Mouse (Mus musculus) CH12.LX (cell line): Measurements from ENCODE around the gene Gsg1l. TPM values are rescaled to one million over a fixed set of nuclear protein-coding genes. Genes with fewer than 3 reads are reported as not detected.

Source experiments
- DNase-seq: peaks from one replicate; pipeline ENCODE4 v3.0.0-alpha.2; 2013; ENCODE audit errors: extremely low read depth
- H3K27ac ChIP-seq: 2 replicates; pipeline ENCODE4 v1.5.1; 2012; ENCODE audit warnings: low read depth, mild to moderate bottlenecking, control low read depth, moderate library complexity; ENCODE audit not compliant: insufficient read depth
- H3K27me3 ChIP-seq: replicated peaks from 2 replicates; pipeline ENCODE3; 2012; ENCODE audit warnings: inconsistent platforms
- H3K36me3 ChIP-seq, 2 experiments: replicated peaks in 1 of 2; 2 replicates each; pipeline versions ENCODE3 to v1.6.1; 2012; ENCODE audit warnings: inconsistent platforms in 1 of 2, low read length in 1 of 2, mild to moderate bottlenecking in 1 of 2, mixed read lengths in 1 of 2, moderate library complexity in 1 of 2; ENCODE audit not compliant: control insufficient read depth in 1 of 2, insufficient read depth in 1 of 2
- H3K4me1 ChIP-seq, 2 experiments: 2 replicates each; pipeline ENCODE4 v1.6.1; 2012; ENCODE audit warnings: inconsistent platforms in 1 of 2, moderate library complexity in 1 of 2; ENCODE audit not compliant: insufficient read depth in 2 of 2, control insufficient read depth in 1 of 2
- H3K4me2 ChIP-seq: 2 replicates; pipeline ENCODE4 v1.6.1; 2012; ENCODE audit warnings: low read depth, mild to moderate bottlenecking, control low read depth; ENCODE audit not compliant: poor library complexity, insufficient read depth, severe bottlenecking
- H3K4me3 ChIP-seq, 3 experiments: fragments of 150-350 bp in 1 of 3; sonication (generic) in 1 of 3; replicated peaks in 1 of 3; 2 replicates each; pipeline versions ENCODE3 to v1.5.1; 2011 to 2012; ENCODE audit warnings: low read depth in 2 of 3, low read length in 2 of 3, mild to moderate bottlenecking in 2 of 3, moderate library complexity in 2 of 3, control low read depth in 1 of 3, improper control_type of control experiment in 1 of 3, inconsistent platforms in 1 of 3, mixed read lengths in 1 of 3; ENCODE audit not compliant: poor library complexity in 1 of 3
- H3K79me2 ChIP-seq: replicated peaks from 2 replicates; pipeline ENCODE4 v1.6.1; 2012; ENCODE audit warnings: mild to moderate bottlenecking, moderate library complexity; ENCODE audit not compliant: control insufficient read depth, poor library complexity, insufficient read depth, severe bottlenecking; ENCODE audit errors: extremely low read depth
- H3K9ac ChIP-seq: 2 replicates; pipeline ENCODE4 v1.6.1; 2012; ENCODE audit warnings: low read depth, mild to moderate bottlenecking, control low read depth, moderate library complexity; ENCODE audit not compliant: insufficient read depth
- H3K9me3 ChIP-seq: replicated peaks from 2 replicates; pipeline ENCODE3; 2012; ENCODE audit warnings: low read length, inconsistent platforms, mixed read lengths
- ETS1 ChIP-seq: conservative IDR thresholded peaks from 2 replicates; pipeline ENCODE4 v1.6.1; 2012; ENCODE audit warnings: low read depth, mild to moderate bottlenecking, inconsistent platforms, low read length, improper control_type of control experiment, moderate library complexity
- GABPA ChIP-seq: IDR thresholded peaks from 2 replicates; pipeline ENCODE4 v1.6.1; 2012; ENCODE audit warnings: low read depth, low read length, improper control_type of control experiment, inconsistent platforms; ENCODE audit not compliant: insufficient replicate concordance
- IRF4 ChIP-seq: IDR thresholded peaks from 2 replicates; pipeline ENCODE4 v1.6.1; 2014; ENCODE audit warnings: low read depth, mild to moderate bottlenecking, inconsistent platforms, low read length, improper control_type of control experiment
- MAFK ChIP-seq: IDR thresholded peaks from 2 replicates; pipeline ENCODE4 v1.6.1; 2011; ENCODE audit warnings: low read length, improper control_type of control experiment; ENCODE audit not compliant: insufficient replicate concordance
- MAX ChIP-seq: IDR thresholded peaks from 2 replicates; pipeline ENCODE4 v1.6.1; 2011; ENCODE audit warnings: low read length, improper control_type of control experiment
- MAZ ChIP-seq: IDR thresholded peaks from 2 replicates; pipeline ENCODE4 v1.6.1; 2012; ENCODE audit warnings: low read depth, mild to moderate bottlenecking, inconsistent platforms, low read length, improper control_type of control experiment, moderate library complexity
- MXI1 ChIP-seq: IDR thresholded peaks from 2 replicates; pipeline ENCODE4 v1.6.1; 2011; ENCODE audit warnings: mild to moderate bottlenecking, low read depth, low read length, improper control_type of control experiment
- MYC ChIP-seq: IDR thresholded peaks from 2 replicates; pipeline ENCODE4 v1.6.1; 2011; ENCODE audit warnings: low read depth, mild to moderate bottlenecking, improper control_type of control experiment, low read length
- NRF1 ChIP-seq: IDR thresholded peaks from 2 replicates; pipeline ENCODE4 v1.6.1; 2014; ENCODE audit warnings: low read depth, mild to moderate bottlenecking, inconsistent platforms, low read length, improper control_type of control experiment, moderate library complexity
- RAD21 ChIP-seq: IDR thresholded peaks from 2 replicates; pipeline ENCODE4 v1.6.1; 2011; ENCODE audit warnings: low read depth, mild to moderate bottlenecking, low read length, improper control_type of control experiment, moderate library complexity
- SIN3A ChIP-seq: IDR thresholded peaks from 2 replicates; pipeline ENCODE4 v1.6.1; 2012; ENCODE audit warnings: low read length, improper control_type of control experiment, inconsistent platforms
- SMC3 ChIP-seq: IDR thresholded peaks from 2 replicates; pipeline ENCODE4 v1.6.1; 2011; ENCODE audit warnings: low read depth, low read length, improper control_type of control experiment
- UBTF ChIP-seq: IDR thresholded peaks from 2 replicates; pipeline ENCODE4 v1.6.1; 2012; ENCODE audit warnings: low read depth, mild to moderate bottlenecking, inconsistent platforms, low read length, improper control_type of control experiment, moderate library complexity
- USF1 ChIP-seq: IDR thresholded peaks from 2 replicates; pipeline ENCODE4 v1.6.1; 2014; ENCODE audit warnings: low read depth, mild to moderate bottlenecking, inconsistent platforms, low read length, improper control_type of control experiment
- USF2 ChIP-seq: conservative IDR thresholded peaks from 2 replicates; pipeline ENCODE4 v1.6.1; 2011; ENCODE audit warnings: low read depth, low read length, improper control_type of control experiment
- ZKSCAN1 ChIP-seq: IDR thresholded peaks from 2 replicates; pipeline ENCODE4 v1.6.1; 2012; ENCODE audit warnings: low read depth, inconsistent platforms, low read length, improper control_type of control experiment, borderline replicate concordance
- dilution Hi-C: fragments of 300-500 bp; cut with MboI; formaldehyde crosslinking; loops from 2 replicates; pipeline ENCODE4 v1.14.3; 2020; ENCODE audit warnings: low sequenced_read_pairs; ENCODE audit not compliant: extremely low pct_unique_long_range_greater_than_20kb, extremely low pct_ligation_motif_present
- in situ Hi-C: fragments of 300-500 bp; cut with MboI; formaldehyde crosslinking; loops from 3 replicates; pipeline ENCODE4 v1.14.3; 2019; ENCODE audit warnings: low sequenced_read_pairs, low pct_ligation_motif_present, low pct_unique_long_range_greater_than_20kb, mixed read lengths
- polyA plus RNA-seq: library from polyadenylated mRNA; unstranded; fragments of >175 nt; gene quantifications from 2 replicates; pipeline ENCODE4 v1.2.1, GENCODE M21; 2012; ENCODE audit warnings: low read depth; ENCODE audit not compliant: insufficient read length
- total RNA-seq, 2 experiments: library from RNA; depleted of rRNA; stranded (reverse); fragments of 300-350 nt in 1 of 2; fragments of >200 nt in 1 of 2; gene quantifications; 2 replicates each; pipeline ENCODE4 v1.2.3; 2012 to 2014

The Gsg1l gene
- total and polyA plus RNA-seq, 3 experiments = not detected

DNA sequence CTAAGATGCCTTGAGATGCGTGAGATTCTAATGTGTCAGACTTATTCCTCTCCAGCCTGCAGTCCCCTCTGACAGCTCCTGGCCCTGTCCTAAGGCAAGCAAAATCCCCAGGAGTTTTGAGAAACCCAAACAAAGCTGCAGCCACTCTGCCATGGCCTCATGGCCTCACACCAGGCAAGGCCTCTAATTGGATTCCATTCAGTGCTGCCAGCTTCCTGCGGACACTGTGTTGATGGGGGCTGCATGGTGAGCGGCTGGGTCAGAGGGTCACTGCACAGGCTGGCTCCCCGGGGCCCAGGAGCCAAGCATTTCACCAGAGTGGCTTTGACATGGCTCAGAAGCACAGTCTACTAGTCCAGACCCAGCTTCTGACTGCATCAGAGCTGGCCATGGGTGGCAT lies 92.7 kb downstream of the Gsg1l start:
- dilution Hi-C loops = no loop called here
- Histone ChIP-seq H3K4me2 (no peak overlapping the region), H3K27me3 (peaks cover 69% of the 10 kb centered on the region), H3K36me3 (no peaks in the 10 kb centered on the region), H3K9ac (no peak overlapping the region), H3K79me2 (no peaks in the 10 kb centered on the region), H3K27ac (no peak overlapping the region), H3K4me1 (peaks cover 4 to 22% of the 10 kb centered on the region in 2 experiments), H3K9me3 (peaks cover 9% of the 10 kb centered on the region), H3K4me3 (no peak overlapping the region)
- in situ Hi-C loops = no loop called here
- DNase-seq = no peak
- TF ChIP-seq SMC3 (no peak), MAX (no peak), GABPA (no peak), MAFK (no peak), UBTF (no peak), USF1 (no peak), SIN3A (no peak), USF2 (no peak), ETS1 (no peak), MAZ (no peak), ZKSCAN1 (no peak), MXI1 (no peak), NRF1 (no peak), RAD21 (no peak)

DNA sequence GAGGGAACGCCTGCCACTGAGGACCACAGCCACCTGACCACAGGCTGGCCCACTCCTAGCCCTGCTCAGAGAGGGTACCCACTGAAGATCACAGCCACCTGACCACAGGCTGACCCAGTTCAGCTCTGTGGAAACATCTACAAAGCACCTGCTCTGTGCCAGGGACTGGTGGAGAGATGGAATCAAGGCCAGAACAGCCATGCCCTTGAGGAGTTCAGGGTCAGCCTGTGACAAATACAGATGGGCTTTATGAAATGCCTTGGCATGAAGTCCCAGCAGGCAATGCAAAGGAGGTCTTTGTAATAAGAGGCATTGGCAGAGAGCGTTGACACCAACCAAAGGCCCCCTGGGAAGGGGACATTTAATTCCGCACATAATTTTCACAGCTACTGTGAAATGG lies 93.9 kb downstream of the Gsg1l start:
- TF ChIP-seq IRF4 = no peak
- TF ChIP-seq MYC = no peak
- Histone ChIP-seq H3K79me2 (no peaks in the 10 kb centered on the region), H3K27me3 (peaks cover 77% of the 10 kb centered on the region), H3K36me3 (no peaks in the 10 kb centered on the region), H3K9me3 (peaks cover 9% of the 10 kb centered on the region), H3K4me3 (no peak overlapping the region), H3K4me2 (no peak overlapping the region), H3K9ac (no peak overlapping the region), H3K27ac (no peak overlapping the region), H3K4me1 (peaks cover 4 to 22% of the 10 kb centered on the region in 2 experiments)
- dilution Hi-C loops = no loop called here
- in situ Hi-C loops = no loop called here
- DNase-seq = no peak
